Mouse (Mus musculus) spleen, postnatal 36 days (tissue): ENCODE results near the gene Rbm28.

Experiments
- DNase-seq, 2 experiments: peaks; one replicate each; pipeline ENCODE4 v3.0.0; 2022; ENCODE audit warnings: low spot score in 2 of 2, mixed read lengths in 1 of 2

Rbm28 gene

DNA sequence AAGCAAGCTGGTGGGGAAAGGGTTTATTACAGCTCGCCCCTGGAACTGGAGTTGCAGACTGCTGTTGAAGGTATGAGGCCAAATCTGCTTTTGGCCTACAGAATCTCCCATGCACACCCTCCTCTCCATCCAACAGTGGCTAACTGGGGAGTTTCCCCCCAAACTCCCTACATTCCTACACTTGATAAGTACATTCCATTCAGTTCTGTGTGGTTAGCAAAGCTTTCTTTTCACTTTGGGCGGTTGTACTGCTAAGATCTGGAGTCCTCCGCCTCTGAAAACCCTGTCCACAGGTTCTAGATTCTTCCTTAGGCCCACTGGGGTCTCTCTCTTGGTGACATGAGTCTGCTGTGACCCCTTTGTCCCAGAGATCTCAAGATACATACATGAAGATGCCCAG lies 19.8 kb downstream of the Rbm28 start:
- DNase-seq, result no peak

- DNase-seq, result no peak
Observed at GRCm38 (mm10) chr6:29143608-29144007, 21.2 kb downstream of the Rbm28 start.

GRCm38 (mm10) chr6:29137441-29137840 lies 27.4 kb downstream of the Rbm28 start:
- no peak for DNase-seq

DNA sequence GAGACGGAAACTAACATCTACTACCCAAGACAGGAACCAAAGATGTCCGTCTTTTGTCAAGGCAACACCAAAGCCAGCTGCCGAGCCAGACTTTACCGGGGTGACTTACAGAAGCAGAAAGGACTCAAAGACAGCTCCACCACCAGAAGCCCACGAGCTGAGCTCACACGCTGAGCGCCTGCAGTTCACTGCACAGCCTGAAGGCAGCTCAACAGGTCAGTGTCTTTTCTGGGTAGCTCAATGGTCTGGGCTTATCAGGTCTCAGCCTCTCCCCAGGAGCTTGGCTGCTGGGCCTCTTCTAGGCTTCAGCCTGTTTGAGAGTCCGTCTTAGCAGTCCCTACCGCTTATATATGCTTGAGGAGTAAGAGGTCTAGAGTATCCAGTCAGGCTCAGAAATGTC lies 31.7 kb downstream of the Rbm28 start:
- DNase-seq, result no peak

- no peak for DNase-seq
Observed at GRCm38 (mm10) chr6:29126878-29127426, 37.9 kb downstream of the Rbm28 start.

DNA sequence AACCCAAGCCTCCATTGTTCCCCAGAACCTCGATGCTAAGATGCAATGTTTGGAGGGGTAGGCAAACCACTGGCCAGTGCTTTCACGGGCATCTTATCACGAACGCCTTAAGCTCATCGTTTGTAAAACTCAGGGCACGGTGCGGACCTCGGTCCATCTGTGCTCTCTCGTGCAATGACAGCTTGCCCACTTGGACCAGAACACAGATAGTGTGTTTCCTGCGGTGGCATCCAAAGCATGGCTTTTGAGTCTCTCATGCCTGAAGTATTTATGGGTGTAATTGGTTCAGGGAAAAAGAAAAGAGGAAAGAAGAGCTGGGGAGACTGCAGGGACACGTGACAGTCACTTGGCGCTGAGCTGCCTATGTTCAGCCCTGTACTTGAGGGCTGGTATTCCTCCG lies 44.8 kb downstream of the Rbm28 start:
- DNase-seq, result no peak

GRCm38 (mm10) chr6:29118963-29119362 lies 45.8 kb downstream of the Rbm28 start:
- DNase-seq, result no peak

DNA sequence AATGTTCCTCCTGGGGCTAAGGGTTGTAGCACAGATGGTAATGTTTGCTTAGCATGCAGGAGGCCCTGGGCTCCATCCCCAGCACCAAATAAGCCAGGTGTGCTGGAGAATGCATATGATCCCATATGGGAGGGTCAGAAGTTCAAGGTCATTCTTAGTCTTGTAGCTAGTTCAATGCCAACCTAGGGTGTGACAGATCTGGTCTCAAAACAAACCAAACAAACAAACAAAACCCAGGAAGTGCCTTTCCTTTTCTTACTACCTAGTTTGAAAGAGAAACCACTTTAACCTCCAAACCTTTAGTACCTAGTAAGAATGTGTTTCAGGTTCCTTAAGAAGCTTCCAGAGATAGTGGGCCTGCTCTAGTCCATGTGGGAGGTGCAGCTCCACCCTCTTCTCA lies 46.6 kb downstream of the Rbm28 start:
- no peak for DNase-seq

GRCm38 (mm10) chr6:29117417-29118104 lies 47.2 kb downstream of the Rbm28 start:
- DNase-seq, result no peak

DNA sequence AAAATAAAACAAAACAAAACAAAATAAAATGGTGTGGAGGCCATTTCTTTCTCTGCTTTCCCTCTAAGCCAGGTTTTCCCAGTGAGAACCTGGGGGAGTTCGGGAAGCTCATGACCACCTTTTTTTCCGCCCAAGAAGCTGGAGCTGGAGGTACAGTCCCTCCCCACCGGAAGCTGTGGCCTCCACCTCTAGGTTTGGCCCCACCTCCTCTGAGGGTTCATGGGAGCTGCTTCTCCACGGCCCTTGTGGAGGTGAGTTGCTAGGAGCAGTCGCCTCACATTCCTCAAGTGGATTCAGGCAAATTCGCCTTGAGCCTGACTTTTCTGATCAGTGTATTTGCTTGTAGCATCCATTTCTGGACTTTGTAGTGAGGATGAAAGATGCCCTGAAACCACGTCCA lies 49.0 kb downstream of the Rbm28 start:
- DNase-seq, result no peak

DNA sequence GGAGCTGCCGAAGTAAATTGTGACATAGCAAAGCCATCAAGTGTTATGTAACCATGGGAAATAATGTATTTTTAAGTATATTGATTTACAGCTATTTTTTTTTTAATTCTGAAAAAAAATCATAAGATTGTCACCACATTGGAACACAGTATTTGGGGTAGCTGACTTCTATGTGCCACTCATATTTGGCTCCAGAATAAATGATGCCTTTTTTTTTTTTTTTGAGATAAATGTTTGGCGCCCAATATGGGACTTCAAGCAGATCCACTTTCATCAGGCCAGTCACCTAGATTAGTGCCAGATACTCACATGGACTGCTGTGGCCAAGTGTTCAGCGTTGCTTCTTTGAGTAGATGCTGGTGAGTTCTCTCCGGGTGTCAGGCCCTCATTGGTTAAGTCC lies 53.3 kb downstream of the Rbm28 start:
- no peak for DNase-seq

- no peak for DNase-seq
Observed at GRCm38 (mm10) chr6:29108376-29108775, 56.4 kb downstream of the Rbm28 start.

GRCm38 (mm10) chr6:29101248-29101864 lies 63.5 kb downstream of the Rbm28 start:
- no peak for DNase-seq

DNA sequence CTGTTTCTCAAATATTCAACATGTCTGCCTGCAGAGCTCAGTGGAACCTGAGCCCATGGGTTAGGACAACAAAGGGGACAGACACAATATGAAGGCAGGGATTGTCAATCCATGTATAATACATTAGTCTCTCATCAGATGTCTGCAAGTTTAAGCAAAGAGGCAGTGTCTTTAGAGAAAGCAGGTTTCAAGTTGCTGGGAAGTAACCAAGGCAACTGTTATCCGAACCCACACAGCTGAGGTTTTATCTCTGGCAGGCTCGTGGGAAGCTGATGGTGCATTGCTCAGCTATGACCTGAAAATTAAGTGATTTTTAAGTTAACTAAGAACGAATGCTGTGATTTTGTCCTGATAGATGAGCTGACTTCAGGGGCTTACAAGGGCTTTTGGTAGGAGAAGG lies 64.4 kb downstream of the Rbm28 start:
- DNase-seq, result no peak

- no peak for DNase-seq
Observed at GRCm38 (mm10) chr6:29099536-29100170, 65.2 kb downstream of the Rbm28 start.

DNA sequence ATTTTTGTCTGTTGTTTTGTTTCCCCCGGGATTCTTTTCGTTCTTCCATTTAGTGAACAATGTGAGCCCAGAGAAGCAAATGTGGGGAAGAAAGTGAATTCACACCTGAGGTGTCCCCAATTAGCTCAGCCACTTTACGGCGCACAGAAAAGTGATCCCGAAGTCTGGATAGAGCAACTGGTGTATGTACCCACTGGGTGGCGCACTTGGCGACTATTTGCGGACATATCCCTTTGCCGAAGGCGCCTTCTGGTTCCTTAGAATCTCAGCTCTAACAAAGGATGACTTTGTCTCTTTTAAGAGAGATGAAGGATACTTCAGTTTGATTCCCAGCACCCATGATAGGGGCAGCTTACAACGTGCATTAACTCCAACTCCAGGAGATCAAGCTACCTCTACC lies 71.9 kb downstream of the Rbm28 start:
- no peak for DNase-seq

DNA sequence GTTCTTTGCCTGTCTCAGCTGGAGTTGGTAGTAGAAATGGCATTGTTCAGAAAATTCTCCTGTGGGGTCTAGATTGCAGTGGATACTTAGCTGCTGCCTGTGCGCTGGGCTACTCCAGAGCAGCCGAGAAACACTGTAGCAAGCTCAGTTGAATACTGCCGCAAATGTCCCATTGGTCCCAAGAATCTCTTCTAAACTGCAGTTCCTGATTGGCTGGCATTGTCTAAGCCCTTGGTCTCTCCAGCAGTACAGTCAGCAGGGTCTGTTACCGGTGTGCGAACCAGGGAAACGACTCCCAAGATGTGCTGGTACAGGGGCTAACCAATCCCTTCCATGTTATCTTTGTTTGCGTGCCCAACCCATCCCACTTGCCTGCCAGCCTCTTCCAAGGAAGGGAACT lies 72.6 kb downstream of the Rbm28 start:
- no peak for DNase-seq

DNA sequence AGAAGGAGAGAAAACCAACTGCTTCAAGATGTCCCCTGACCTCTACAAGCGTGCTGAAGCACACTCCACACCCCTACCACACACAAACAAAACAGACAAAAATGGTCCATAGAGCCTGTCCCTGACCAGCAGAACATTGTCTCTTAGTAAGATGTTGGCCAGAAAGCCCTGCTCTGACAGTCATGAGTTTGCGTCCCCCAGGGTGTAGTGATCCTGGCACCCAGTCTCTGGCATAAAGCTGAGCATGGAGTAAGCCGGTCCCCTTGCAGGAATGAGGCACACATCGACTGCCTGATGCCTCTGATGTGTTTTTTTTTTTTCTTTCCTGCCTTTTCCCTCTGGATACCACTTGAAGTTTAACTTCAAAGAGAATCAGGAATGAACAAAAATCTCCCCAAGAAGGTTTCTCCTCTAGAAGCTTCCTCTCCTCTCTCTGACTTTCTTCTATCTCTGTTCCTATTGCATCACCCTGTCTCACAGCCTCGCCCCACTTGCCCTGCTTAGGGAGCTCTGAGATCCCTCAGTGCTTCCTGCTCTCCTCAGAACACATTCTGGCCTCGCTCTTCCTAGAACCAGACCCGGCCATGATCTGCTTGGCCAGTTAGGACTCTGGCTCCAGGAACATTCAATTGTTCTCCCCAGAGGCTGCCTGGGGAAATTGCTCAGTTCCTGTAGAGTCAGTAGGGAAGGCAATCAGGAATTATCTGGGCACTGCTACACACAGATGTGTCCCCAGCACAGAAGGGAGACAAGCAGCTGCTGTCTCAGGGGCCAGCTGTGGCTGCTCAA lies 76.7 kb downstream of the Rbm28 start:
- no peak for DNase-seq

GRCm38 (mm10) chr6:29084401-29084800 lies 80.4 kb downstream of the Rbm28 start:
- DNase-seq, result no peak

DNA sequence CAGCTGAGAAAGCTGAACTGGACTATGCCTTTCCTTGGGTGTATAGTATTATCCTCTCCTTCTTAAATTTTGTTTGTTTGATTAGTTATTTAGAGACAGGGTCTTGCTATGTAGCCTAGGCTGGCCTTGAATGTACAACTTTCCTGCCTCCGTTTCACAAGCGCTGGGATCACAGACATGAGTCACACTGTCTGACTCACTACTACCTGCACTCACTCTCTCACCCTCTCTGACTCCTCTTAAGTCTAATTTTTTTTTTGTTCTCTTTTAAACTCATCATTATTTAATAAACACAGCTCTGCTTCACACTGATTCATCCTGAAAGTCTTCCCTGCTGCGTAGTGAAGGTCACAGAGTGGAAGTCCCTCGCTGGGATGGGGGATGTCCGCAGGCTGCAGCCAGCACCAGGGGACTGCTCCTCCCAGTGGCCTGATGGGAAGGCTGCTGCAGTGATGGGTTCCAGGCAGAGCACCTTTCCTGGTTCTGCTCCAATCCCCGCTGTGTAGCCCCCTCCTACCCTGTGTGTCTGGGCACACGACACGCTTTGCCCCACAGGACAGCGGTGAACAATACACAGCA lies 81.9 kb downstream of the Rbm28 start:
- DNase-seq, result no peak

GRCm38 (mm10) chr6:29081826-29082363 lies 82.9 kb downstream of the Rbm28 start:
- no peak for DNase-seq

- no peak for DNase-seq
Observed at GRCm38 (mm10) chr6:29079291-29079690, 85.5 kb downstream of the Rbm28 start.
